Mouse (Mus musculus): ENCODE results near the gene Ccr7. TPM values are rescaled to one million over a fixed set of nuclear protein-coding genes. Genes with fewer than 3 reads are reported as not detected.

Ccr7 gene
- total RNA-seq, 1 experiment: 1.4 TPM

GRCm38 (mm10) chr11:99153767-99154753 lies 817 bp downstream of the Ccr7 start:
- Histone ChIP-seq H3K9me3 (ENCODE audit: control insufficient read depth, insufficient read depth, low read depth, low read length) (no peaks in the 10 kb centered on the region), H3K4me3 (ENCODE audit: insufficient read depth in 1 of 2, low read depth in 1 of 2, low read length in 2 of 2, poor library complexity in 1 of 2, severe bottlenecking in 1 of 2) (no peak overlapping the region), H3K27ac (ENCODE audit: insufficient read depth, low read depth, low read length, poor library complexity, severe bottlenecking) (no peak overlapping the region), H3K4me1 (ENCODE audit: control insufficient read depth in 2 of 2, insufficient read depth in 2 of 2, low read length in 2 of 2, poor library complexity in 1 of 2) (peaks cover 0 to 6% of the 10 kb centered on the region in 2 experiments; a peak in 2 of 4 replicates), H3K9ac (ENCODE audit: insufficient read depth, low read depth, low read length, poor library complexity, severe bottlenecking) (no peak overlapping the region), H3K36me3 (ENCODE audit: control insufficient read depth, insufficient read depth, low read length, poor library complexity, severe bottlenecking) (no peaks in the 10 kb centered on the region)
- TF ChIP-seq ZC3H11A (IDR thresholded peaks at IDR 0.05; ENCODE audit: borderline replicate concordance, low read depth, low read length) (no peak), HCFC1 (IDR thresholded peaks at IDR 0.05; ENCODE audit: borderline replicate concordance, insufficient read depth, low read length) (no peak), CHD2 (IDR thresholded peaks at IDR 0.05; ENCODE audit: low read depth, low read length) (no peak), ZNF384 (IDR thresholded peaks at IDR 0.05; ENCODE audit: low read depth, low read length) (no peak), MAFK (IDR thresholded peaks at IDR 0.05; ENCODE audit: insufficient read depth, low read depth, low read length) (no peak)
- in situ Hi-C loops (cut with MboI; ENCODE audit: low sequenced_read_pairs in 2 of 2, unreplicated experiment in 2 of 2): no loop called here
- no peak for DNase-seq (ENCODE audit: low read depth, low spot score)

- H3K9ac ChIP-seq (ENCODE audit: insufficient read depth, low read depth, low read length, poor library complexity, severe bottlenecking): no peak overlapping the region
- H3K9me3 ChIP-seq (ENCODE audit: control insufficient read depth, insufficient read depth, low read depth, low read length): no peaks in the 10 kb centered on the region
- no peaks in the 10 kb centered on the region for H3K36me3 ChIP-seq (ENCODE audit: control insufficient read depth, insufficient read depth, low read length, poor library complexity, severe bottlenecking)
- peaks cover 1 to 12% of the 10 kb centered on the region in 2 experiments; a peak in 3 of 4 replicates for H3K4me1 ChIP-seq (ENCODE audit: control insufficient read depth in 2 of 2, insufficient read depth in 2 of 2, low read length in 2 of 2, poor library complexity in 1 of 2)
- DNase-seq (ENCODE audit: low read depth, low spot score): no peak
- no peak overlapping the region for H3K4me3 ChIP-seq (ENCODE audit: insufficient read depth in 1 of 2, low read depth in 1 of 2, low read length in 2 of 2, poor library complexity in 1 of 2, severe bottlenecking in 1 of 2)
- H3K27ac ChIP-seq (ENCODE audit: insufficient read depth, low read depth, low read length, poor library complexity, severe bottlenecking): no peak overlapping the region
- TF ChIP-seq ZNF384 (IDR thresholded peaks at IDR 0.05; ENCODE audit: low read depth, low read length): no peak
- TF ChIP-seq HCFC1 (IDR thresholded peaks at IDR 0.05; ENCODE audit: borderline replicate concordance, insufficient read depth, low read length): no peak
- TF ChIP-seq MAFK (IDR thresholded peaks at IDR 0.05; ENCODE audit: insufficient read depth, low read depth, low read length): no peak
- no peak for TF ChIP-seq ZC3H11A (IDR thresholded peaks at IDR 0.05; ENCODE audit: borderline replicate concordance, low read depth, low read length)
- no peak for TF ChIP-seq CHD2 (IDR thresholded peaks at IDR 0.05; ENCODE audit: low read depth, low read length)
- in situ Hi-C loops (cut with MboI; ENCODE audit: low sequenced_read_pairs in 2 of 2, unreplicated experiment in 2 of 2): no loop called here
Measured at GRCm38 (mm10) chr11:99152323-99153144, 2.3 kb downstream of the Ccr7 start.

GRCm38 (mm10) chr11:99151333-99151930 lies 3.4 kb downstream of the Ccr7 start:
- Histone ChIP-seq H3K4me1 (ENCODE audit: control insufficient read depth in 2 of 2, insufficient read depth in 2 of 2, low read length in 2 of 2, poor library complexity in 1 of 2) (peaks cover 4 to 17% of the 10 kb centered on the region in 2 experiments), H3K4me3 (ENCODE audit: insufficient read depth in 1 of 2, low read depth in 1 of 2, low read length in 2 of 2, poor library complexity in 1 of 2, severe bottlenecking in 1 of 2) (no peak overlapping the region), H3K9me3 (ENCODE audit: control insufficient read depth, insufficient read depth, low read depth, low read length) (no peaks in the 10 kb centered on the region), H3K36me3 (ENCODE audit: control insufficient read depth, insufficient read depth, low read length, poor library complexity, severe bottlenecking) (no peaks in the 10 kb centered on the region), H3K27ac (ENCODE audit: insufficient read depth, low read depth, low read length, poor library complexity, severe bottlenecking) (no peak overlapping the region), H3K9ac (ENCODE audit: insufficient read depth, low read depth, low read length, poor library complexity, severe bottlenecking) (no peak overlapping the region)
- TF ChIP-seq MAFK (IDR thresholded peaks at IDR 0.05; ENCODE audit: insufficient read depth, low read depth, low read length) (no peak), ZNF384 (IDR thresholded peaks at IDR 0.05; ENCODE audit: low read depth, low read length) (no peak), ZC3H11A (IDR thresholded peaks at IDR 0.05; ENCODE audit: borderline replicate concordance, low read depth, low read length) (no peak), CHD2 (IDR thresholded peaks at IDR 0.05; ENCODE audit: low read depth, low read length) (no peak), HCFC1 (IDR thresholded peaks at IDR 0.05; ENCODE audit: borderline replicate concordance, insufficient read depth, low read length) (no peak)
- in situ Hi-C loops (cut with MboI; ENCODE audit: low sequenced_read_pairs in 2 of 2, unreplicated experiment in 2 of 2): no loop called here
- no peak for DNase-seq (ENCODE audit: low read depth, low spot score)

- Histone ChIP-seq H3K4me3 (ENCODE audit: insufficient read depth in 1 of 2, low read depth in 1 of 2, low read length in 2 of 2, poor library complexity in 1 of 2, severe bottlenecking in 1 of 2) (no peak overlapping the region), H3K4me1 (ENCODE audit: control insufficient read depth in 2 of 2, insufficient read depth in 2 of 2, low read length in 2 of 2, poor library complexity in 1 of 2) (peaks cover 4 to 17% of the 10 kb centered on the region in 2 experiments), H3K9ac (ENCODE audit: insufficient read depth, low read depth, low read length, poor library complexity, severe bottlenecking) (no peak overlapping the region), H3K27ac (ENCODE audit: insufficient read depth, low read depth, low read length, poor library complexity, severe bottlenecking) (no peak overlapping the region), H3K36me3 (ENCODE audit: control insufficient read depth, insufficient read depth, low read length, poor library complexity, severe bottlenecking) (no peaks in the 10 kb centered on the region), H3K9me3 (ENCODE audit: control insufficient read depth, insufficient read depth, low read depth, low read length) (no peaks in the 10 kb centered on the region)
- no peak for TF ChIP-seq ZC3H11A (IDR thresholded peaks at IDR 0.05; ENCODE audit: borderline replicate concordance, low read depth, low read length)
- no peak for TF ChIP-seq HCFC1 (IDR thresholded peaks at IDR 0.05; ENCODE audit: borderline replicate concordance, insufficient read depth, low read length)
- no peak for TF ChIP-seq CHD2 (IDR thresholded peaks at IDR 0.05; ENCODE audit: low read depth, low read length)
- TF ChIP-seq MAFK (IDR thresholded peaks at IDR 0.05; ENCODE audit: insufficient read depth, low read depth, low read length): no peak
- TF ChIP-seq ZNF384 (IDR thresholded peaks at IDR 0.05; ENCODE audit: low read depth, low read length): no peak
- in situ Hi-C loops (cut with MboI; ENCODE audit: low sequenced_read_pairs in 2 of 2, unreplicated experiment in 2 of 2): no loop called here
- DNase-seq (ENCODE audit: low read depth, low spot score): no peak
Measured at GRCm38 (mm10) chr11:99150889-99151288, 4.0 kb downstream of the Ccr7 start.
